Mouse (Mus musculus): Measurements from ENCODE around the gene Pknox1. TPM values are rescaled to one million over a fixed set of nuclear protein-coding genes. Genes with fewer than 3 reads are reported as not detected.
"Not testable (repeated sequence)": the region's sequence is repeated elsewhere in the genome, so short reads cannot be mapped to it uniquely, and the experiment has no call there.

Pknox1 gene
- polyA plus RNA-seq, 1 experiment, result 0.36 TPM

GRCm38 (mm10) chr17:31607256-31607951 is 42.9 kb downstream of the Pknox1 start:
- TF ChIP-seq TAL1 (IDR thresholded peaks at IDR 0.05; ENCODE audit: low read length) (no peak), GATA1 (IDR thresholded peaks at IDR 0.05; ENCODE audit: low read length) (no peak)
- no peaks in the 10 kb centered on the region for H3K27me3 ChIP-seq (ENCODE audit: control insufficient read depth)
- H3K36me3 ChIP-seq (ENCODE audit: control insufficient read depth), result peaks cover 40% of the 10 kb centered on the region
- no peaks in the 10 kb centered on the region for H3K9me3 ChIP-seq (ENCODE audit: control insufficient read depth, low read length)
- H3K4me1 ChIP-seq (ENCODE audit: control insufficient read depth), result no peaks in the 10 kb centered on the region
- no peak overlapping the region for H3K4me3 ChIP-seq (replicated peaks)

DNA sequence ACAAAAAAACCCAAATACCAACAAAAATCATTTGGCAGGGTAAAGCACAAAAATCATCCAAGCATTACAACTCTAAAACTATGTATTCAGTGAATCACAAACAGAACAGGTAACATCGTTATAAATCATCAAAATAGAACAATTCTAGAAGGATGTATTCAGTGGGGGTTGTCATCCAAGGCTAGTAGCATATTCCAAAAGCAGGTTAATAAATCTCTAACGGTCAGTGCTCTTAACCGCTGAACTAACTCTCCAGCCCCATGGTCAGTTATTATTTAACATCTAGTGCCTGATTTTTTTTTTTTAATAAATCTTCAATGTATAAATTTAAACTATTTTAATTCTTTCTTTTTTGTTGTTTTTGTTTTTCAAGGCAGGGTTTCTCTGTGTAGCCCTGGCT is 44.6 kb downstream of the Pknox1 start:
- H3K9me3 ChIP-seq (ENCODE audit: control insufficient read depth, low read length); H3K4me1 ChIP-seq (ENCODE audit: control insufficient read depth); H3K4me3 ChIP-seq (replicated peaks); H3K27me3 ChIP-seq (ENCODE audit: control insufficient read depth): not testable (repeated sequence)
- H3K36me3 ChIP-seq (ENCODE audit: control insufficient read depth), result peaks cover 23% of the 10 kb centered on the region

GRCm38 (mm10) chr17:31609895-31610294 is 45.4 kb downstream of the Pknox1 start:
- H3K9me3 ChIP-seq (ENCODE audit: control insufficient read depth, low read length), result no peaks in the 10 kb centered on the region
- TF ChIP-seq TAL1 (IDR thresholded peaks at IDR 0.05; ENCODE audit: low read length), result no peak
- TF ChIP-seq GATA1 (IDR thresholded peaks at IDR 0.05; ENCODE audit: low read length), result no peak
- H3K4me3 ChIP-seq (replicated peaks), result no peak overlapping the region
- no peaks in the 10 kb centered on the region for H3K4me1 ChIP-seq (ENCODE audit: control insufficient read depth)
- no peaks in the 10 kb centered on the region for H3K27me3 ChIP-seq (ENCODE audit: control insufficient read depth)
- peaks cover 16% of the 10 kb centered on the region for H3K36me3 ChIP-seq (ENCODE audit: control insufficient read depth)

- no peak for TF ChIP-seq TAL1 (IDR thresholded peaks at IDR 0.05; ENCODE audit: low read length)
- no peak for TF ChIP-seq GATA1 (IDR thresholded peaks at IDR 0.05; ENCODE audit: low read length)
- Histone ChIP-seq H3K36me3 (ENCODE audit: control insufficient read depth) (peaks cover 2% of the 10 kb centered on the region; the same call in 1 of the 2 replicates), H3K9me3 (ENCODE audit: control insufficient read depth, low read length) (no peaks in the 10 kb centered on the region), H3K27me3 (ENCODE audit: control insufficient read depth) (no peaks in the 10 kb centered on the region), H3K4me3 (replicated peaks) (no peak overlapping the region), H3K4me1 (ENCODE audit: control insufficient read depth) (no peaks in the 10 kb centered on the region)
These were observed 48.7 kb downstream of the Pknox1 start for GRCm38 (mm10) chr17:31613086-31613755.

DNA sequence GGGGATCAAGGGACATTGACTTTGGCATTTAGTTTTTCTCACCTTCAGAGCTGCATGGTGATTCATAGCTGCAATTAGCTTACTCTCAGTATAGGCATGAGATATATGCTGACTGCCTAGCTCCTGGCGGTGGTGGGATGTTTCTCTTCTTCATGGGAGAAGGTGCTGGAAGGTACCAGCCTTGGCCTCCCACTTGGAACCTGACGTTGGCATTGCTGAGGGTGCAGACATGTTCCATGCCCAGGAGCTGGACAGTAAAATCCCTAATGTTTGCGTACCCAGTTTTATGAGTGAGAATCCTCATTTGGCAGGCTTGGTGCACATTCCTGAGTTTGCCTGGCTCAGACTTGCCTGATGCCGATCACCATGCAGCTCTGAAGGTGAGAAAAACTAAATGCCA is 58.6 kb downstream of the Pknox1 start:
- Histone ChIP-seq H3K36me3 (ENCODE audit: control insufficient read depth) (peaks cover 2% of the 10 kb centered on the region; the same call in 1 of the 2 replicates), H3K27me3 (ENCODE audit: control insufficient read depth) (no peaks in the 10 kb centered on the region)

GRCm38 (mm10) chr17:31627961-31628360 is 63.4 kb downstream of the Pknox1 start:
- no peak overlapping the region for H3K4me3 ChIP-seq (replicated peaks)
- H3K27me3 ChIP-seq (ENCODE audit: control insufficient read depth), result no peaks in the 10 kb centered on the region
- H3K4me1 ChIP-seq (ENCODE audit: control insufficient read depth), result no peaks in the 10 kb centered on the region
- TF ChIP-seq TAL1 (IDR thresholded peaks at IDR 0.05; ENCODE audit: low read length) (no peak), GATA1 (IDR thresholded peaks at IDR 0.05; ENCODE audit: low read length) (no peak)
- peaks cover 2% of the 10 kb centered on the region; the same call in 1 of the 2 replicates for H3K9me3 ChIP-seq (ENCODE audit: control insufficient read depth, low read length)
- no peaks in the 10 kb centered on the region; the same call in 1 of the 2 replicates for H3K36me3 ChIP-seq (ENCODE audit: control insufficient read depth)

More for the DNA sequence above, 58.6 kb downstream of the Pknox1 start:
- no peak for TF ChIP-seq TAL1 (IDR thresholded peaks at IDR 0.05; ENCODE audit: low read length)
- TF ChIP-seq GATA1 (IDR thresholded peaks at IDR 0.05; ENCODE audit: low read length), result no peak
- Histone ChIP-seq H3K9me3 (ENCODE audit: control insufficient read depth, low read length) (no peaks in the 10 kb centered on the region), H3K4me1 (ENCODE audit: control insufficient read depth) (no peaks in the 10 kb centered on the region), H3K4me3 (replicated peaks) (no peak overlapping the region)

- H3K36me3 ChIP-seq (ENCODE audit: control insufficient read depth), result no peaks in the 10 kb centered on the region; the same call in 1 of the 2 replicates
- no peak overlapping the region for H3K4me3 ChIP-seq (replicated peaks)
- H3K27me3 ChIP-seq (ENCODE audit: control insufficient read depth), result peaks cover 16% of the 10 kb centered on the region
- TF ChIP-seq TAL1 (IDR thresholded peaks at IDR 0.05; ENCODE audit: low read length) (no peak), GATA1 (IDR thresholded peaks at IDR 0.05; ENCODE audit: low read length) (no peak)
- H3K9me3 ChIP-seq (ENCODE audit: control insufficient read depth, low read length), result peaks cover 2% of the 10 kb centered on the region
- no peaks in the 10 kb centered on the region for H3K4me1 ChIP-seq (ENCODE audit: control insufficient read depth)
These were observed 66.7 kb downstream of the Pknox1 start for GRCm38 (mm10) chr17:31631081-31631800.

DNA sequence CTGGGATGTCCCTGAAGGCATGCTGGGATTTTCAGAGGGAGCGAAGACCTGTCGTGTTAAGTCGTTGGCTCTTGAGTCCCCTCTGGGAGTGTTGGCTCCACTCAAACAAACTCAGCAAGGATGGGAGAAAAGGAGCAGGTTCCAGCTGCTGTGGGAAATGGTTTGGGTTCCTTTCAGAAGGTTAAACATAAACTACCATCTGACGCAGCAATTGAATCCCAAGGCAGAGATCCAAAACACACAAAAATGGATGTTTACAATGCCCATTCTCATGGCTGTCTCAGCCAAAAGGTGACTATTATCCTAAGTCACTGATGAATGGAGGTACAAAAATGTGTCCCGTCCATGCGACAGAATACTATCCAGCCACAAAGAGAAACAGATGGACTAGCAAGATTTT is 68.5 kb downstream of the Pknox1 start:
- TF ChIP-seq TAL1 (IDR thresholded peaks at IDR 0.05; ENCODE audit: low read length) (no peak), GATA1 (IDR thresholded peaks at IDR 0.05; ENCODE audit: low read length) (no peak)
- peaks cover 34% of the 10 kb centered on the region for H3K27me3 ChIP-seq (ENCODE audit: control insufficient read depth)
- peaks cover 5% of the 10 kb centered on the region for H3K9me3 ChIP-seq (ENCODE audit: control insufficient read depth, low read length)
- peaks cover 8% of the 10 kb centered on the region for H3K4me1 ChIP-seq (ENCODE audit: control insufficient read depth)
- H3K36me3 ChIP-seq (ENCODE audit: control insufficient read depth), result no peaks in the 10 kb centered on the region; the same call in 1 of the 2 replicates
- H3K4me3 ChIP-seq (replicated peaks), result no peak overlapping the region

GRCm38 (mm10) chr17:31634896-31635295 is 70.4 kb downstream of the Pknox1 start:
- Histone ChIP-seq H3K4me1 (ENCODE audit: control insufficient read depth) (peaks cover 8% of the 10 kb centered on the region), H3K36me3 (ENCODE audit: control insufficient read depth) (no peaks in the 10 kb centered on the region), H3K4me3 (replicated peaks) (no peak overlapping the region), H3K9me3 (ENCODE audit: control insufficient read depth, low read length) (peaks cover 3% of the 10 kb centered on the region; the same call in 1 of the 2 replicates), H3K27me3 (ENCODE audit: control insufficient read depth) (peaks cover 45% of the 10 kb centered on the region)
- no peak for TF ChIP-seq GATA1 (IDR thresholded peaks at IDR 0.05; ENCODE audit: low read length)
- TF ChIP-seq TAL1 (IDR thresholded peaks at IDR 0.05; ENCODE audit: low read length), result no peak

All from erythroblast, embryonic 14.5 days (primary cell).